Mouse (Mus musculus): Measurements from ENCODE around the gene Ncoa5.

Gene Ncoa5

DNA sequence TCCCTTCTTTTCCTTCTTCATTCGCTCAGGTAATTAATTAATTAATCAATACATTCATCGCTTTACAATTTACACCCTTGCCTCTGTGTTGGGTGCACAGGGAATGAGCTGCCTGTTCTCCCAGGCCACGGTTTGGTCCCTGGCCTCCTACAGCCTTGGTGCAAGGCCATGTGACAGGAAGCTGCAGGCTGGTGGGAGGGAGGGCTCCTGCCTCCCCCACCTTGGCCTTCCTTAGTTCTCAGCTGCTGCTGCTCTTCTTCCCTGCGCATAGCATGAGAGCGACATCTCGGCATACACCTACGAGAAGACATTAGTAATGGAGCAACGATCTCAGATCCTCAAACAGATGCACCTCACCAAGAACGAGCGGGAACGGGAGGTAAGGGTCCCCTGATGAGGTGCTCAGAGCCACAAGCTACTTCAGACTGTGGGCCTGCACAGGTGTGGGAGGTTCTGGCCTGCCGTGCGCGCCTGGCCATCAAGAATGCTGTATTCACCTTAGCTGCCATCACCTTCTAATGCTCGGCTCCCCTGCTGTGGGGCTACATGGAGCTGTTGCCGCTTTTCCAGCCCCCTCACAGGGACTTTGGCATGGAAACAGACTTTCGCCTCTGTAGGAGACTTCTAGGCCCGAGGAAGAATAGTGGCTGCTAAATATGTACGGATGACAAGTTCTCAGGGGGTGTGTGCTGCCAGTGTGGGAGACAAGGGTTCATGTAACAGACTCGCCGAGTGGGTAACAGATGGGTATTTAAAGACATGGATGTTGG lies 39.8 kb downstream of the Ncoa5 start:
- DNase-seq (ENCODE audit: low spot score in 2 of 2), result peak; percentile 64 to 73

- no peak for DNase-seq (ENCODE audit: low spot score in 2 of 2)
These were observed 40.5 kb downstream of the Ncoa5 start for GRCm38 (mm10) chr2:164994156-164994555.

DNA sequence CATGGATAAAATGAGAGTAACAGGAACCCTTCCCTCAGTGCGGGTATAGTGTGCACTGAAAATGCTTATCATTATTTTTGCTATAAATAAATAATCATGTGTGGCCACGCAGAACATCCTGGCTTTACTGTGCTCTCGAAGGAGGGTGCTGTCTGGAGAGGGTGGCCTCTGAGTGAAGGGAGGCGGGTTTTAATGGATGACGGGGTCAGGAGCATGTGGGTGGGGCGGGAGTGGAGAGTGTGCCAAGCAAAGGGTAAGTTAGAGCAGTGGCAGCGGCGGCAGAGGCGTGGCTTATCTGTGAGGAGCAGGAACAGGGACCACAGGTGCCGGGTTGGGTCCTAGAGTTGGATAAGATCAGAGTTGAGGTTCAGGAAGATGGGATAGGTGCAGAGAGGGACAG lies 42.9 kb downstream of the Ncoa5 start:
- no peak for DNase-seq (ENCODE audit: low spot score in 2 of 2)

GRCm38 (mm10) chr2:164991111-164991510 lies 43.6 kb downstream of the Ncoa5 start:
- no peak for DNase-seq (ENCODE audit: low spot score in 2 of 2)

- no peak for DNase-seq (ENCODE audit: low spot score in 2 of 2)
These were observed 45.9 kb downstream of the Ncoa5 start for GRCm38 (mm10) chr2:164988777-164989176.

DNA sequence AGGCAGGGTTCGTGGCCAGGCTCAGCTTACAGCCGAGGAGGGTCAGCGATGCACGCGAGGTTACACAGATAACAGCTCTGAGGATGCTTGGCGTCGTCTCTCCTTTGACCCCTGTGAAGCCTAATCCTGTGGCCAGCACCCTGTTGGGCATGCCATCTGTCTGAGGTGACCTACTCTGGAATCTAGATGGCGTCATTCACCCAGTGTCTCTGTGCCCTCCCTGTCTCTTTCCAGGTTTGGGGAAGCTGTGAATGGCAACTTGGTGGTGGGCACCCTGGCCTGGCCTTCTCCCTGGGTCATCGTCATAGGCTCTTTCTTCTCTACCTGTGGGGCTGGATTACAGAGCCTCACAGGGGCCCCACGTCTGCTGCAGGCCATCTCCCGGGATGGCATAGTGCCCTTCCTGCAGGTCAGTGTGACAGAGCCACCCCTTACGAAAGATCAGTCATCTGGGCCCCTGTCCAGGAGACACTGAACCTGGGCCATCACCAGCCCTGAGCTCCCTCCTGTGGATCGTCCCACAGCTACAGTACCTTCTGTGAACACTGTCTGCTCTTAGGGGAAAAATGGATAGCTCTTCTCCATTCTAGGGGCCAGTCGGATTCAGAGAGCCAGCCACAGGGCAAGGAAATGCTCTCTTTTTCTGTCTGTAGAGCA lies 48.2 kb downstream of the Ncoa5 start:
- DNase-seq (ENCODE audit: low spot score in 2 of 2), result no peak

GRCm38 (mm10) chr2:164985962-164986361 lies 48.7 kb downstream of the Ncoa5 start:
- no peak for DNase-seq (ENCODE audit: low spot score in 2 of 2)

- no peak for DNase-seq (ENCODE audit: low spot score in 2 of 2)
These were observed 54.9 kb downstream of the Ncoa5 start for GRCm38 (mm10) chr2:164979749-164980148.

GRCm38 (mm10) chr2:164975611-164976010 lies 59.1 kb downstream of the Ncoa5 start:
- no peak for DNase-seq (ENCODE audit: low spot score in 2 of 2)

GRCm38 (mm10) chr2:164972646-164973045 lies 62.0 kb downstream of the Ncoa5 start:
- DNase-seq (ENCODE audit: low spot score in 2 of 2), result no peak

DNA sequence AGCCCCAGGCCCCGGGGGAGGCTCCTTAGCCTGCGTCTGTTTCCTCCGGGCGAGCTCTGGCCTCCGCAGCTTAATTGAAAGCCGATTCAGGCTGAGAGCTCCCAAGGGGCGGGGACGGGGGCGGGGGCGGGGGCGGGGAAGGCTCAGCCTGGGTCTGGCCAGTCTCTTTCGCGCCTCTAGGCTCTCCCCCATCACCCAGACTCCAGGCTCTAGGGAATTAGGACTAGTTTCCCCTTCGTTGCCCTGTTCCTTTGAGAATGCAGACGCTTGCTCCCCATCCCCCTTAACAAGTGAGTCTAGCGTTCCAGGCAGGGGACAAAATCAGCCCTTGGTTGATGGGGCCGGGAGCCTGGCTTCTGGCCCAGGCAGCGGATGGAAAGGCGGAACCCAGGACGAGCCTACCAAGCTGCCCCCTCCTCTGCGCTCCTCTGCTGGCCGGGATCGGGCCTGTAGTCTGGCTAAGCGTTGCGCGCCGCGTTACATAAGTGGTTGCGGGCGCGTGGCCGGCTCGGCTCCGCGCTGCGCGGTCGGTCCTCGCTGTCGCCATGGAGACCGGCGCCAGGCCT lies 64.0 kb downstream of the Ncoa5 start:
- DNase-seq (ENCODE audit: low spot score in 2 of 2), result peak in 1 of 2 experiments; percentile 63

GRCm38 (mm10) chr2:164969348-164969781 lies 65.3 kb downstream of the Ncoa5 start:
- no peak for DNase-seq (ENCODE audit: low spot score in 2 of 2)

GRCm38 (mm10) chr2:164968451-164968851 lies 66.2 kb downstream of the Ncoa5 start:
- peak in 1 of 2 experiments; percentile 57 for DNase-seq (ENCODE audit: low spot score in 2 of 2)

GRCm38 (mm10) chr2:164967761-164968440 lies 66.8 kb downstream of the Ncoa5 start:
- DNase-seq (ENCODE audit: low spot score in 2 of 2), result peak in 1 of 2 experiments; percentile 80

DNA sequence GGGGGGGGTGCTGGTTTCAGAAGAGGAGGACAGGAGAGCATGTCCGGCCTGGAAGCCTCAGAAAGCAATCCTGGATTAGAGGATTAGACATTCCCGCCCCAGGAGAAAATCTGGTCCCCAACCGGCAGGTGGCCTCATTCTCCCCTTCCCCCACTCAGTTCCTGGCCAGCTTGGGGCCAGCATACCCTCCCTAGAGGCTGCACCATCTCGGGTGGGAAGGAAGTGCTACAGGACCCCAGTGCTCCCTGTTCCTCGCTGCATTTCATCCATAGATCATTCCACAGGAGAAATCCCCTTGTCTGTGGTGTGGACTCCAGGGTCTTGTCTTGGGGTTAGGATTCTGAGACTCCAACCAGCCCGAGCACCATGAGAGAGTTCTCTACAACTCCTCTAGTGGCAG lies 67.5 kb downstream of the Ncoa5 start:
- DNase-seq (ENCODE audit: low spot score in 2 of 2), result no peak

- DNase-seq (ENCODE audit: low spot score in 2 of 2), result no peak
These were observed 68.3 kb downstream of the Ncoa5 start for GRCm38 (mm10) chr2:164966381-164966780.

GRCm38 (mm10) chr2:164964981-164965380 lies 69.7 kb downstream of the Ncoa5 start:
- no peak for DNase-seq (ENCODE audit: low spot score in 2 of 2)

DNA sequence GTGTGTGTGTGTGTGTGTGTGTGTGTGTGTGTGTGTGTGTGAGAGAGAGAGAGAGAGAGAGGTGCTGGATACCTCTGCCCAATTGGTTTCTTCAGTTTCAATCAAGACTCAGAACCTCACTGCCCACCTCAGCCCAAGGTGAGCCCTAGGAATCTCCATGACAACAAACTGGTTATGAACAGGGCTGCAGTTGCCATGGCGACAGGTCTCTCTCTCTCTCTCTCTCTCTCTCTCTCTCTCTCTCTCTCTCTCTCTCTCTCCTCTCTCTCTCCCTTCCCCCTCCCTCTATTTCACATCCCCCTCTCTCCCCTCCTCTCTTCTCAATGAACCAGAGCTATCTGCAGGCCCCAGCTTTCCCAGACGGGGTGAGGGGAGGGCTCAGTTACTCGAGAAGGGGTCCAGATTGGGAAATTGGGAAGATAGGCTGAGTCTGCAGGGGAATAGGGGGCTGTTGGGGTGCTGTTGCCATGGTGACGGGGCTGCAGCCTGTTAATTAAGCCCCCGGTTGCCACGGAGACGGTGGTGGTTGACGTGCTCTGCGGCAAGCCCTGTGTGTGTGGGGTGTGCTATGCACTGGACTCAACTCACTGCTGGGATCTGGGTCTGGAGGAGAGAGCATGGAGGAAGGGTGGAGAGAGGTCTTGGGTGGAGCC lies 70.3 kb downstream of the Ncoa5 start:
- DNase-seq (ENCODE audit: low spot score in 2 of 2), result peak in 1 of 2 experiments; percentile 64

DNA sequence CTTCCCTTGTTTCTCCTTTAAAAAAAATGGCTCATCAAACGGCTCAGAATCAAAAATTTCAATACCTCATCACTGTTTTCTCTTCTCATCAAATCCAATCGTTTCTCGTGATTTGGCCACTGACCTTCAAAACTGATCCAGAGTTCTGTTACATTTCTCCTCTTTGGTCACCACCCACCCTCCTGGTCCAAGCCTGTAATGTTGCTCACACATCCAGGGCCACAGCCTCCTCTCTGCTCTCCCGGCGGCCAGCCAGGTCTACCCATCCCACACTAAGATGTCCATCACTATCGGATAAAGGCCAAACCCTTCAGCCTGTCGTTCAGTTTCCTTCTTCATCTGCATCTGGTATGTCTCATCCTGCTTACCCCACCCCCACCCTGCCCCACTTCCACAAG lies 72.5 kb downstream of the Ncoa5 start:
- DNase-seq (ENCODE audit: low spot score in 2 of 2), result no peak

DNA sequence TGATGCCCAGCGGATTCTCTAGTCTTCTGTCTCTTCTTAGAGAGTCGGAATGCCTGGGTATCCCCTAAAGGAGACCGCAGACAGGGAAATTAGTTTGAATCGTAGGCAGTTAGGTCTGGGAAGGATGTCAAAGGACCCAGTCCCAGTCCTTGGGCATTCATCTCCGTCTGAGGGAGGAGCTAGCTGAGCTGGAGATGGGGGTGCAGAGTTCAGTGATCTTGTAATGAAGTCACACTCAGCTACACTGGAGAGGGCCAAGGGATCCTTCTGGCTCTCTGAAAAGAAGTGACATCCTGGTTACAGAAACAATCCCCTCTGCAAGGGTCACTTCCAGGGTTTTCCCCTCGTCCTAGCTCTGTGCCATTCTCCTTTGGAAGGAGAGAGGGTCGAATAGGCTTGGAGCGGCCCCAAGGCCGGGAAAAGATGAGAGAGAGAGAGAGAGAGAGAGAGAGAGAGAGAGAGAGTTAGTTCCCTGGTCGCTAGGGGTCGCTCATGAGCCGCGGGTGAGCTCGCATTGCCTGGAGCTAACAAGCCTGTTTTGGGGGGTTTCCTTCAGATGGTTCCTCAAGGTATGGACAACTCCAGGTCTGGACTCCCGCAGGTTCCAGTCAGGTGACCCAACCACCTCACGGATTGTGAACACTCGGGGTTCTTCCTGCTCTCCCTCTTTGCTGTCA lies 73.0 kb downstream of the Ncoa5 start:
- DNase-seq (ENCODE audit: low spot score in 2 of 2), result peak in 1 of 2 experiments; percentile 73
